Mouse (Mus musculus): ENCODE data around the gene Cnbp. TPM values are rescaled to one million over a fixed set of nuclear protein-coding genes. Genes with fewer than 3 reads are reported as not detected.

Gene Cnbp
- polyA plus RNA-seq, 1 experiment = 180 TPM

DNA sequence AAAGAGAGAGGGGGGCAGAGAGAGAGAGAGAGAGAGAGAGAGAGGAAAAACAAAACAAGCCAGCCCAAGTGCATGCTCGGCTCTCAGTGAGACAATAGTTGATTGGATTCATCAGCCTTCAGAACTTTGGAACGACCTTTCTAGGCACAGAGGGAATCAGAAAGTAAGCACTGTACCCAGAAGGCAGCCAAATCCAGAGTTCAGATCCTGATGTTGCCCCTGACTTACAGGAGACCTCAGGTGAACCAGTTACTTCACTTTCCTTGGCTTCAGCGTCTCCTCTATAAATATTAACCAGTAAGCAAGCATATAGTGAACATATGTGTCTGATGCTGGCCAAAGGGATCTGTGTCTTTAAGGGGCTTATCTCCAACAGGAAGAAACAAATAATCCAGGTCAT lies 42.4 kb downstream of the Cnbp start:
- WGBS = 25% methylated on average over 3 of the region's 3 CpGs
- no peak for DNase-seq (ENCODE audit: low read depth, low spot score)

DNA sequence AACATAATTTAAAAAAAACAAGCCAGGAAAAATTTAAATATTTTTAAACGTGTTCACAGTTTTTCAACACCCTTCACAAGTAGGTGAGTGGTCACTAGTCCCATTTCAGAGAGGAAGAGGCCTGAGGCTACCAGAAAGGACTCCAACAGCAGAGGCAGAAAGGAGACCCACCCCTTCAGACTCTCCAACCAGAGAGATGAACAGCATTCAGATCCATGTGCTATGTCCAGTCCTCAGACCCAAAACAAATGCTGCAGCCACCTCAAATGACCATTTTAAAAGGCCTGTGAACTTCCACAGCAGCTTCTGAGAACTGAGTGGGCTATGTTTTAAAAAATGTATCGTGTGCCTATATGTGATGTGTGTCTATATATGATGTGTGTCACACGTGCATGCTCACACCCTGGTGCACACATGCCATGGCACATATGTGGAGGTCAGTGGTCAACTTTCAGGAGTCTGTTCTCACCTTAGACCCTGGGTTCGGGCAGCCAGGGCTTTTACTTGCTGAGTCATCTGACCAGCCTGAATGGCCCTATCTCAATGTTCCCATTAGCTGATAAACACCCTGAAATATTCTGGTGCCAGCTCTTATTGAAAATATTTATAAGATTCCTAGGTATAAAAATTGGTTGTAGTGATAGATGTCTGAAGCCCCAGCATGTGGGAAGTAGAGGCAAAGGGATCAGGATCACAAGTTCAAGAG lies 43.0 kb downstream of the Cnbp start:
- 55% methylated on average over 4 of the region's 4 CpGs for WGBS
- DNase-seq (ENCODE audit: low read depth, low spot score) = no peak

DNA sequence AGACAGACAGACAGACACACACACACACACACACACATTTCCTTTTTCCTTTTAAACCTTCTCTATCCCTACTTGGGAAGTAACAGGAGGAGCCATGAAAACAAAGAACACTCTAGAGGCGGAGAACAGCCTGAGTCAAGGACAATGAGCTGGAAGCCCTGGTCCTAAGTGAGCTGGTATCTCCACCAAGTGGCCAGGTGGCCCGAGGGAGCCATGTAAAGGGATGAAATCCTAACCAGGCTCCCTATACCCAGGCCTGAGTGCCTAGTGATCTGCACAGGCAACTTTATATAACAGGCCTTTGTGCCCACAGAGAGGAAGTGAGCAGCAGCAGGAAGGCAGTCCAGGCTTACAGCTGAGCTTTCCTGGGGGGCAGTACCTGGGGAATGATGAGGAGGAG lies 44.0 kb downstream of the Cnbp start:
- 30% methylated on average over 2 of the region's 2 CpGs for WGBS
- DNase-seq (ENCODE audit: low read depth, low spot score) = no peak

DNA sequence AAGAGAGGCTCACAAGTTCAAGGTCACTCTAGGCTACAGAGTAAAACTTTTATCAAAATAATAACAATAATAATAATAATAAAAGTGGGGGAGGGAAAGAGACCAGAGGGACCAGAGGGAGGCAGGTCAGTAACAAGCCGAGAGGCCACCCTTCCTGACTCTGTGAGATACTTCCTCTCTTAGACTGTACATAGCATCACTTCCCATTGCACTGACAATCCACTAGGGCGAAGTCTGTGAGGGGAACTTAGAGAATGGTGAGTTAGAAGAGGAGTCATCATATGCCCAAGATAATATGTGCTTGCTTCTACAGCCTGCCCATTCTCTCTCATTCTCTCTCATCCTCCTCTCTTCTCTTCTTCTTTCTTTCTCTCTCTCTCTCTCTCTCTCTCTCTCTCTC lies 44.9 kb downstream of the Cnbp start:
- DNase-seq (ENCODE audit: low read depth, low spot score) = no peak
- 63% methylated on average over 2 of the region's 2 CpGs for WGBS

DNA sequence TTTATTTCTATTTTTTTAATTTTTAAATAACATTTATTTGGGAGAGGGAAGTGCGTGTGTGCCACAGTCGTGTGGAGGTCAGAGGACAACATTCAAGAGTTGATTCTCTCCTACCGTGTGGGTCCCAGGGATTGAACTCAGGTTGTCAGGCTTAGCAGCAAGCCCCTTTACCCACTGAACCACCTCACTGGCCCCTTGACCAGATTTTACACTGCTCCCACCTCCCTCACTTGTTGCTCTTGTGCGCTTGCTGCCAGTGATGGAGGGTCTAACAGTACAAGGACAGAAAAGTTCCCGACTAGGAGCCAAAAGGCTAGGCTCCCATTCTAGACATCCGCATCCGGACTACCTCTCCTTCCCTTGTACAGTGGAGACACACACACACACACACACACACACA lies 45.5 kb downstream of the Cnbp start:
- 82% methylated on average over 7 of the region's 7 CpGs for WGBS
- DNase-seq (ENCODE audit: low read depth, low spot score) = no peak

DNA sequence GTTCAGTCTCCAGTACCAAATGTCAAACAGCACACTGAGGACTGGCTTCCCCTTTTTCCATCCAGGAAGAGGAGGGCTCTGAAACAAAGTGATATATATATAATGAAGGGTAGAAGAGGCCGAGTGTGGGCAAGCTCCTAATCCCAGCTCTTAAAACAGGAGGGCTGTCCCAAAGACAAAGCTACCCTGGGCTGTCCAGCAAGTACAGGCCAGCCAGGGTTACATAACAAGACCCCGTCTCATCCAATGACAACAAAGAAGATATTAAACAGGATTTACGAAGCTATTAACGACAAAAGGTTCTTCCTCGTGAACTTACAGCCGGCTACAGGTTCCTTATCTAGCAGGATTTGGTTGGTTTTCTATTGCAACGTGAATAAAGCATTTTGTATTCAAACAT lies 46.0 kb downstream of the Cnbp start:
- WGBS = 70% methylated on average over 7 of the region's 7 CpGs
- no peak for DNase-seq (ENCODE audit: low read depth, low spot score)

- DNase-seq (ENCODE audit: low read depth, low spot score) = no peak
- WGBS = 60% methylated on average over 1 of the region's 1 CpGs
Observed at GRCm38 (mm10) chr6:87804036-87804435, 46.9 kb downstream of the Cnbp start.

- 83% methylated on average over 7 of the region's 7 CpGs for WGBS
- no peak for DNase-seq (ENCODE audit: low read depth, low spot score)
Observed at GRCm38 (mm10) chr6:87802462-87802861, 48.4 kb downstream of the Cnbp start.

GRCm38 (mm10) chr6:87799576-87799975 lies 51.3 kb downstream of the Cnbp start:
- no peak for DNase-seq (ENCODE audit: low read depth, low spot score)
- WGBS = 93% methylated on average over 6 of the region's 6 CpGs

DNA sequence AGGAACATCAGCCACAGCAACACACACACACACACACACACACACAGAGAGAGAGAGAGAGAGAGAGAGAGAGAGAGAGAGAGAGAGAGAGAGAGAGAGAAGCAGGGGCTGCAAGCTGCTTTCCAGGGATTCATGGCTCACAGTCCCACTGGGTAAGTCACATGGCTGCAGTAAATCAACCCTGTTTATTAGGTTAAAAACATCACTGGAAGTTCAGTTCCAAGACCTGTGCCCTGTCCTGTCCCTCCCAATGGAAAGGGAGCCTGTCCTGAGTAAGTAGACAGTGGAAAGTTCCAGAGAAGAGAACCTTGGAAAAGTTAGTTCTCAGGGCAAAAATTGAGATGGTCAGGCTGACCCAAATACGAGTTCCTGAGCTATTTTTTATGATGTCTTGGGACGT lies 53.6 kb downstream of the Cnbp start:
- no peak for DNase-seq (ENCODE audit: low read depth, low spot score)
- 6% methylated on average over 2 of the region's 2 CpGs for WGBS

DNA sequence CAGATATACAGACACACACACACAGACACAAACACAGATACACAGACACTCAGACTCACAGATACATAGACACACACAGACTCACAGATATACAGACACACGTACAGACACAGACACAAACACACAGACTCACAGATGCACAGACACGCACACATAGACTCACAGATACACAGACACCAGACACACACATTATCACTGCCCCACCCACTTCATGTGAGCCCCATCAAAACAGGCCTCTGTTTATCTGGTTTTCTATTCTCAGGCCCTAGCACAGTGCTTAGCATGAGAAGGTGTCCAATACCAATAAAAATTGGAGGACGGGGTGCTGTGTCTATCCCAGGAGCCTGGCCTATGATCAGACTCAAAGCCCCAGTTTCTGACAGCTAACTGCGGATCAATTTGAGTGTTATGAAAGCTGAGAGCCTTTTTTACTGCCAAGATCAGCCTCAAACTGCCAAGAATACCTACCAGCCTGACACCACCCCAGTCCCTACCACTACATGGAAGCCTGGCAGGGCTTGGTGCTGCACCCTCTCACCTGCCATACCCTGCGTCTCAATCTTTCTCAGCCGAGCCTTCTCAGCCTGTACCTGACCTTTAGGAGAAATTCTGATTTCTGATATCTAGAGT lies 54.5 kb downstream of the Cnbp start:
- no peak for DNase-seq (ENCODE audit: low read depth, low spot score)
- 83% methylated on average over 6 of the region's 6 CpGs for WGBS

GRCm38 (mm10) chr6:87795385-87796150 lies 55.3 kb downstream of the Cnbp start:
- 84% methylated on average over 6 of the region's 6 CpGs for WGBS
- DNase-seq (ENCODE audit: low read depth, low spot score) = no peak

GRCm38 (mm10) chr6:87793821-87794510 lies 56.9 kb downstream of the Cnbp start:
- no peak for DNase-seq (ENCODE audit: low read depth, low spot score)
- WGBS = 87% methylated on average over 10 of the region's 10 CpGs

Other genes with a start within 250 kb of the Cnbp start
- 3.6 and 4.6 TPM in 2 replicates for gene Aplf, start 178.9 kb downstream of the Cnbp start, polyA plus RNA-seq (2012; rRNA removed)
- 1.6 and 3.3 TPM in 2 replicates for gene Efcc1, start 120.2 kb downstream of the Cnbp start, polyA plus RNA-seq (2012; rRNA removed)
- 0.75 and 0.88 TPM in 2 replicates for gene Gp9, start 73.0 kb downstream of the Cnbp start, polyA plus RNA-seq (2012; rRNA removed)
- gene Rab43, start 38.9 kb downstream of the Cnbp start, polyA plus RNA-seq (2012; rRNA removed) = 48.8 and 74.9 TPM in 2 replicates
- gene Gm45140, start 15.3 kb downstream of the Cnbp start, polyA plus RNA-seq (2012; rRNA removed) = 0.16 and 1.2 TPM in 2 replicates
- 12.4 and 17.4 TPM in 2 replicates for gene Isy1, start 12.3 kb downstream of the Cnbp start, polyA plus RNA-seq (2012; rRNA removed)
- gene Copg1, start 36.7 kb upstream of the Cnbp start, polyA plus RNA-seq (2012; rRNA removed) = 68.1 and 77.5 TPM in 2 replicates
- gene Hmces, start 62.8 kb upstream of the Cnbp start, polyA plus RNA-seq (2012; rRNA removed) = 19.4 and 20.3 TPM in 2 replicates
- gene H1fx, start 130.5 kb upstream of the Cnbp start, polyA plus RNA-seq (2012; rRNA removed) = 3.0 and 5.0 TPM in 2 replicates
- gene Rab7, start 194.2 kb upstream of the Cnbp start, polyA plus RNA-seq (2012; rRNA removed) = 144 and 174 TPM in 2 replicates
- 282 and 305 TPM in 2 replicates for gene Rpn1, start 233.4 kb upstream of the Cnbp start, polyA plus RNA-seq (2012; rRNA removed)

All from large intestine, adult 2 months (tissue).